Mouse (Mus musculus) liver, postnatal 0 days (tissue): Measurements from ENCODE around the gene Camkmt.

Experiments used
- CTCF ChIP-seq: sonication (generic); IDR thresholded peaks from 2 replicates; pipeline ENCODE4 v1.5.1; 2016; ENCODE audit warnings: antibody characterized with exemption, low read depth
- EP300 ChIP-seq: IDR thresholded peaks from 2 replicates; pipeline ENCODE4 v1.6.1; 2016; ENCODE audit warnings: antibody characterized with exemption, low read depth, mild to moderate bottlenecking

- TF ChIP-seq CTCF (no peak), EP300 (no peak)
These were observed 310.4 kb downstream of the Camkmt start for GRCm38 (mm10) chr17:85400751-85401150.
